In the genomic region with DNA sequence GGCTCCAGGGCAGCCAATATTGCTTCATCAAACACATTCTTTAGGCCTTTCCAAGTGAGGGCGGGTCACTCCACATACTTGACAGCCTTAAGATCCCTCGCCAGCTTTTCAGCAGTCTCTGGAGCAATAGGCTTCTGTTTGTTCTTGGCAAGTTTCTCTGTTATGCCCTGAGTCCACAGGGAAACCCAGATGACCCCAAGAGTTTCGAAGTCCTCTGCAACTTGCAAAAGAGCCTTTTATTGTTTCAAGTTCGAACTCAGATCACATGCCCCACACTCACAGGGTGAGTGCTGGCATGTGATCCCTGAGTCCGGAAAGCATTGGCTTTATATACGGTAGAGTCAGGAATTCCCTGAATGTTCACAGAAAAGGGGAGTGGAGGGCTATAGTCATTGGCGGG, we compare ENCODE assay signal across 26 mouse cellular contexts. TPM values are rescaled to one million over a fixed set of nuclear protein-coding genes. Genes with fewer than 3 reads are reported as not detected.
A peak's percentile ranks its signal among the peaks of the same experiment; 100 is the strongest.
DNase-seq lines count a peak whose midpoint lies in the region; TF ChIP-seq lines count a peak whose summit lies in the region.
"Had no signal": no experiment of that assay in that cellular context is flagged by ENCODE, and none has a peak within 500 bp of the region (broad histone marks: within the 10 kb centered on the region; RNA-seq: fewer than 3 reads in every experiment).

No protein-coding gene starts in this region.

- no peak for TF ChIP-seq CTCF in cerebellum, adult 2 months (IDR thresholded peaks at IDR 0.05; ENCODE audit: borderline replicate concordance, insufficient read depth, low read depth, low read length)

- H3K27ac ChIP-seq in cerebellum, adult 2 months (ENCODE audit: insufficient read depth, low read length): no peak overlapping the region
- H3K27ac ChIP-seq: embryonic facial prominence, embryonic 12.5 days; forebrain, embryonic 15.5 days; heart, embryonic 10.5 days; hindbrain, embryonic 10.5 days; limb, embryonic 10.5 days; midbrain, embryonic 10.5 days had no signal

- H3K4me1 ChIP-seq in cerebellum, adult 2 months (ENCODE audit: control insufficient read depth, insufficient read depth, low read length): no peaks in the 10 kb centered on the region
- H3K4me1 ChIP-seq: embryonic facial prominence, embryonic 12.5 days; forebrain, embryonic 15.5 days; heart, embryonic 10.5 days; hindbrain, embryonic 10.5 days; limb, embryonic 10.5 days; midbrain, embryonic 10.5 days had no signal

- DNase-seq in ES-CJ7 (ENCODE audit: low read depth, low spot score) (peak; percentile 28), R1 (ENCODE audit: low read depth, low spot score) (peak; percentile 67)
- DNase-seq in lung, adult 18-20 months: peak; percentile 75 to 82
- DNase-seq in lung, postnatal 25 days (ENCODE audit: low spot score): peak; percentile 80
- DNase-seq in cerebellum, adult 2 months: no peak
- DNase-seq in layer of hippocampus, adult 18-20 months (ENCODE audit: low spot score in 2 of 2): no peak
- DNase-seq in cerebellum, adult 8-10 months: no peak
- DNase-seq: cerebellum, adult 18-20 months; kidney, adult 2 months; kidney, postnatal 14 days; lung, embryonic 14.5 days; thymus, postnatal 14 days had no signal

- no peaks in the 10 kb centered on the region for H3K27me3 ChIP-seq in cerebellum, adult 2 months (ENCODE audit: control insufficient read depth, insufficient read depth, low read length)
- H3K27me3 ChIP-seq: embryonic facial prominence, embryonic 12.5 days; forebrain, embryonic 15.5 days had no signal

- no peak overlapping the region for H3K4me3 ChIP-seq in cerebellum, adult 2 months (replicated peaks; ENCODE audit: insufficient read depth, low read depth, low read length)
- H3K4me3 ChIP-seq: embryonic facial prominence, embryonic 12.5 days; erythroblast, embryonic 14.5 days; forebrain, embryonic 15.5 days; heart, embryonic 10.5 days; hindbrain, embryonic 10.5 days; limb, embryonic 10.5 days; midbrain, embryonic 10.5 days had no signal

- TF ChIP-seq POLR2A in cerebellum, adult 2 months (IDR thresholded peaks at IDR 0.05; ENCODE audit: borderline replicate concordance, insufficient read depth, low read length): no peak

- 61% methylated on average over 7 of the region's 7 CpGs for WGBS in cerebellum, adult 2 months

RNA-seq across cellular contexts. Expression of a gene that starts 24.8 kb away (rescaled TPM):
- polyA plus RNA-seq in cerebellum, adult 2 months (2012; rRNA removed): not detected in 2 replicates
- not detected for total RNA-seq in layer of hippocampus, adult 18-20 months (2021)
- total RNA-seq: gastrocnemius, postnatal 4 days; left cerebral cortex, adult 18-20 months; liver, adult 2 months; midbrain, postnatal 0 days; neutrophil, adult 5-6 weeks had no signal
- polyA plus RNA-seq: C2C12; erythroblast, embryonic 14.5 days; forebrain, embryonic 15.5 days; heart, embryonic 10.5 days; heart, postnatal 0 days; hindbrain, embryonic 10.5 days; kidney, adult 2 months; limb, embryonic 10.5 days; liver, adult 2 months; lung, embryonic 14.5 days; midbrain, embryonic 10.5 days; midbrain, postnatal 0 days had no signal

RNA-seq across cellular contexts. Expression of a gene that starts 28.1 kb away (rescaled TPM):
- polyA plus RNA-seq in cerebellum, adult 2 months (2012; rRNA removed): not detected in 2 replicates
- total RNA-seq in layer of hippocampus, adult 18-20 months (2021): not detected
- total RNA-seq: gastrocnemius, postnatal 4 days; left cerebral cortex, adult 18-20 months; liver, adult 2 months; midbrain, postnatal 0 days; neutrophil, adult 5-6 weeks had no signal
- polyA plus RNA-seq: C2C12; embryonic facial prominence, embryonic 12.5 days; erythroblast, embryonic 14.5 days; forebrain, embryonic 15.5 days; heart, embryonic 10.5 days; heart, postnatal 0 days; hindbrain, embryonic 10.5 days; kidney, adult 2 months; limb, embryonic 10.5 days; liver, adult 2 months; lung, embryonic 14.5 days; midbrain, embryonic 10.5 days; midbrain, postnatal 0 days had no signal

RNA-seq across cellular contexts. Expression of a gene that starts 41.1 kb away (rescaled TPM):
- not detected in 2 replicates for polyA plus RNA-seq in cerebellum, adult 2 months (2012; rRNA removed)
- total RNA-seq in layer of hippocampus, adult 18-20 months (2021): not detected
- total RNA-seq: gastrocnemius, postnatal 4 days; left cerebral cortex, adult 18-20 months; liver, adult 2 months; midbrain, postnatal 0 days; neutrophil, adult 5-6 weeks had no signal
- polyA plus RNA-seq: C2C12; erythroblast, embryonic 14.5 days; forebrain, embryonic 15.5 days; heart, embryonic 10.5 days; heart, postnatal 0 days; hindbrain, embryonic 10.5 days; kidney, adult 2 months; limb, embryonic 10.5 days; liver, adult 2 months; lung, embryonic 14.5 days; midbrain, embryonic 10.5 days; midbrain, postnatal 0 days had no signal

RNA-seq across cellular contexts. Expression of a gene that starts 52.4 kb away (rescaled TPM):
- not detected in 2 replicates for polyA plus RNA-seq in cerebellum, adult 2 months (2012; rRNA removed)
- total RNA-seq in layer of hippocampus, adult 18-20 months (2021): not detected
- total RNA-seq: gastrocnemius, postnatal 4 days; left cerebral cortex, adult 18-20 months; liver, adult 2 months; midbrain, postnatal 0 days; neutrophil, adult 5-6 weeks had no signal
- polyA plus RNA-seq: C2C12; erythroblast, embryonic 14.5 days; forebrain, embryonic 15.5 days; heart, embryonic 10.5 days; heart, postnatal 0 days; hindbrain, embryonic 10.5 days; kidney, adult 2 months; limb, embryonic 10.5 days; liver, adult 2 months; lung, embryonic 14.5 days; midbrain, embryonic 10.5 days; midbrain, postnatal 0 days had no signal

Comparison
In these comparisons a context has a peak if more than half of its experiments do, and no peak if none do; other contexts are left out.
1. DNase-seq: peak in ES-CJ7 (single experiment), R1 (single experiment), lung, adult 18-20 months (2 of 2) and lung, postnatal 25 days (single experiment); none in cerebellum, adult 2 months (0 of 2), layer of hippocampus, adult 18-20 months (0 of 2) and cerebellum, adult 8-10 months (single experiment).